Mouse (Mus musculus): Measurements from ENCODE around the gene Hspa12b.

GRCm38 (mm10) chr2:131130849-131131248, 3.8 kb downstream of the Hspa12b start:
- no peak for TF ChIP-seq CTCF (IDR thresholded peaks at IDR 0.05; ENCODE audit: borderline replicate concordance, control insufficient read depth, extremely low read depth, insufficient read depth, low read length, poor library complexity)
- no peak for TF ChIP-seq POLR2A (IDR thresholded peaks at IDR 0.05; ENCODE audit: control insufficient read depth, extremely low read depth, insufficient read depth, low read length, poor library complexity)

All from thymus, adult 2 months (tissue).